Mouse (Mus musculus) kidney, postnatal 25 days (tissue): ENCODE data around the gene Clec5a.
"Not testable (repeated sequence)": the region's sequence is repeated elsewhere in the genome, so short reads cannot be mapped to it uniquely, and the experiment has no call there.

ENCODE experiments used
- DNase-seq, 2 experiments: peaks; one replicate each; pipeline ENCODE4 v3.0.0; 2021; ENCODE audit warnings: mixed read lengths in 2 of 2

Clec5a gene

DNA sequence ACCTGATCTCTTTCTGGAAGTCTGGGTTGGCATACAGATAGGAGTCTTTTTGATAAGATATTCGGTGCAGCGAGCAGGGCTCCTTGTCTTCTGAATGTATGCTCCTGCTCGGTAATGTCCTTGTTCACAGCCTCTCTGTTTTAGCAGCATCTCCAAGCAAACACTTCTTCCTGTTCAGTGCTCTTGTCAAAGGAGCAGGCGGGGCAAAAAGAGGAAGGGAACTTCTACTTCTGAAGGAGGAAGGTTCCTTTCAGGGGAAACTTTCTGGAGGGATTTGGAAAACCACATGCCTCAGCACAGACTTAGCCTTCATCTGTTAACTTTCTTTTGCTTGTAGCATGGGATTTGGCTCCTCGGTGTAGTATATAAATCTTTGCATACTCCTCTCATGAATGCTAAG, at the start of gene Clec5a:
TSS of gene Clec5a (minus strand) at position 177 of the 400 bp plus-strand sequence.
- no peak for DNase-seq

DNA sequence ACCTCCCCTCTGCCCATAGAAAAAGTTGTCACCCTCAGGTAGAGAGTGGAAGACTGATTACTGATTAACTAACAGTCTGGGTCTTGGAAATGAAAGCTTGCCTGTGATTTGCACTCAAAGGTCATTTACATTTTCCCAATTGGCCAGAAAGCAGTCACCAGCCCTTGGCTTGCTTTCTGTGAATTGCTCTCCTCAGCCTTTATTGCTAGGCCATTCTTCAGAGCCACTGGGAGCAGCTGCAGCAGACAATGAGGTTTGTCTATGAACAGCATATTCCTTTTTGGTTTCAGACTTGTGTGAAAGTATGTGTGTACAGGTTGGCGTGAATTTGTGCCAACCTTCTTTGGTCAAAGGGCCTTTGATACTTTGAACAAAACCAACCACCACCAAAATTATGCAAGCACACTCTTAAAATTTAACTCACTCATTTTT, 49.0 kb upstream of the Clec5a start:
- peak; percentile 41 to 68 for DNase-seq

DNA sequence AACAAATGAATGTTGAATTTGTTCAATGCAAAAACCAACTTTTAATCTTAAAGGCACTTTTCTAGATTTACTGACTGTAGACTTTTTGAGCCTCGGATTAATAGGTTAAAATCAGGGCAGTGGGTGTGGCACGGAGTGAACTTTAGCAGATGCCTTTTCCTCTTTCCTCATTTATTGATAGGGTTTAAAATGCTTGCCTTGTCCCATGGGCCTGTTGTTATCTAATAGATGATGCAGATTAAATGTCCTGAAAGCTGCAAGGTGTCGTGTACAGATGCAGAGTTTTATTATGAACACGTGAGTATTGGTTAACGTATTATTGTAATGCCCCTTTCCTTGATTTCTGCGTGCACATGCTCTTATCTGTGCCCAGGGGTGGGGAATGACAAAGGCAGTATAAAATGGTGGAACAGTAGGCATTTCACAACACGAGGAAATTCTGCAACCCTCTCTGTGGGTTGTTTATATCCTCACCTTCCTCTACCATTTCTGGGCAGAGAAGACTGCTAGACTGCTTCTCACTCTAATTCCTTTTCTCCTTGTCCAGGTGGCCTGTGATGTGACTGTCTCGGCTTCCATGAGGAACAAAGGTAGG, 42.9 kb upstream of the Clec5a start, which contains the start of gene Mgam:
TSS of gene Mgam (plus strand) at position 426 of the 595 bp plus-strand sequence.
- no peak for DNase-seq

DNA sequence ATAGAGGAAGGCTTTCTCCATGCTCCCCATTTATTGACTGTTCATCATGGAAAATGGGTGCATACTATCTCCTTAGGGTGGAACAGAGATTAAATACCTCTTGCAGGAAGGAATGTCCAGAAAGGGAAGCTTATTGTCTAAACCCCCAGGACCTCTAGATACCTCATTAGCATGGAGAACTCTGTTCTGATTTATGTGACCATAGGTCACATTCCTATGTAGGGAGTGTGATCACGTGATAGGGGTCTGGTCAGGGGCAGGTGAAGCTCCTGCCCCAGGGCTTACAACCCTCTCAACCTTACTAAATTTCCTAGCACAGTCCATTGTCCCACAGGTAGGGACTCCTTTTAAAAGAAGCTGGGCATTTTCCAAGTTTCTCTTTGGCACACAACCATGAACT, 40.5 kb upstream of the Clec5a start:
- DNase-seq: no peak

DNA sequence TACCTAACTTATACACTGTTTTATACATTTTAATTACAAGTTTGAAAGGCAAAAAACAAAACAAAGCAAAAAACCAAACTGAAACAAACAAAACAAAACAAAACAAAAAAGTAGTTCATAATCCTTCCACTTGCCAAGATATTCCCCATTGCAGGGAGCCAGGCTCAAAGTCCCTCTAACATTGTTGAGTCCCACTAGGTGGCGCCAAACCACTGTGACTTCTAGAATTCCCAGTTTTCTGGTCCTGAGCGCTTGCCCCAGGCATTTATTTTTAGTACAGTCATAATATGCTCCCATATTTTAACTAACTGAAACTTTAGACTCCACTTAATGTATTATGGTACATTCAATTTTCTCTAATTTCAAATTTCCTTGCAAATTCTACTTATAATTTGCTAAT, 32.3 kb upstream of the Clec5a start:
- DNase-seq: peak; percentile 70 to 85

DNA sequence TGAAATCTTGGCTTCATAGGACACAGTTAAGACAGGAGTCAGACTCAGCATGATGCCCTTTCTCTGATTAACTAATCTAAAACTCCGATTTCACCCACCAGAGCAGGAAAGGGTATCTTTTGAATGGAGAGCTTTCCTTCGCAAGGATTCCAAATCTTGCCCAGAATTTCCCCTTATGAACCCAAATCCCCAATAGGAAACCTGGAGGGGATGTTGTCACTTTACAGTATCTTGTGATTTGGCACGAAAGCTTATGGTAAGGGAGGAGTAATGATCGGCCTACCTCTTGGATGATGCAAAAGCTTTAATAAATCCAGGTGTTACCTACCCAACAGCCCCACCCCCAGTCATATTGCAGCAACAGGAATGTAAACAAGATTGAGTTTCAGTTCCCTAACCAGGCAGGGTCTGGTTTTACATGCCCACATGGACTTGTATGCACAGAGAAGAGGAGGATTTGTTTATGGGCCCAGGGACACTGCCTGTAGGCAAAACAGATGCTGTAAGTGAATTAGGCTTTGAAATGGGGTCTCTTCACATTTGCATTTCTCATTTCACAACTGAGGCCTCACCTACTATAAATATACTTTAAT, 27.7 kb upstream of the Clec5a start, which contains the start of gene Tas2r138:
TSS of gene Tas2r138 (minus strand) at position 51 of the 593 bp plus-strand sequence.
- no peak for DNase-seq

DNA sequence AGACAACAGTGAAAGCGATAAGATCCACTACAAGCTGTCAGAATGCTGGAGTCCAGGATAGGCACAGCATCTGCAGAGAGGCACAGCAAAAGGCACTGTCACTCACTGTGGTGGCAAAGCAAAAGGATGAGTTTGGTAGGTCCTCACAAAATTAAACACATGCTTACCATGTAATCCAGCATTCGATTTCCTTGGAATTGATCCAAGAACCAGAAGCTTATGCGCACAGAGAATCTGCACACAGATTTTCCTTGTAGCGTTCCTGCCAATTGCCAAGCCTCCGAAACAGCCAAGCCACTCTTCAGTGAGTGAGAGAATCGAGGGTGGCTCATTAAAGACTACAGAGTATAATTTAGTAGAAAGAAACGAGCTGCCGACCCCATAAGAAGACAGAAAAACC, 24.6 kb upstream of the Clec5a start:
- no peak for DNase-seq

DNA sequence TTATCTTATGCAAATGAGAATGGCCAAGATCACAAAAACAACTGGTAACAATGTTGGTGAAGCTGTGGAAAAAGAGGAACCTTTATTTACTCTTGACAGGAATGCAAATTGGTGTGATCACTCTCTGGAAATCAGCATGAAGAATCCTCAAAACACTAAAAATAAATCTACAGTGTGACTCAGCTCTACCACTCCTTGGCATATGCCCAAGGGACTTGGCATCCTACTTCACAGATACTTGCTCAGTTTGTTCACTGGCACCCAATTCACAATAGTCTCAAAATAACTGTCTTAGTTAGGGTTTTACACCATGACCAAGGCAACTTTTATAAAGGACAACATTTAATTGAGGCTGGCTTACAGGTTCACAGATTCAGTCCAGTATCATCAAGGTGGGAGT, 21.8 kb upstream of the Clec5a start:
- DNase-seq: no peak

DNA sequence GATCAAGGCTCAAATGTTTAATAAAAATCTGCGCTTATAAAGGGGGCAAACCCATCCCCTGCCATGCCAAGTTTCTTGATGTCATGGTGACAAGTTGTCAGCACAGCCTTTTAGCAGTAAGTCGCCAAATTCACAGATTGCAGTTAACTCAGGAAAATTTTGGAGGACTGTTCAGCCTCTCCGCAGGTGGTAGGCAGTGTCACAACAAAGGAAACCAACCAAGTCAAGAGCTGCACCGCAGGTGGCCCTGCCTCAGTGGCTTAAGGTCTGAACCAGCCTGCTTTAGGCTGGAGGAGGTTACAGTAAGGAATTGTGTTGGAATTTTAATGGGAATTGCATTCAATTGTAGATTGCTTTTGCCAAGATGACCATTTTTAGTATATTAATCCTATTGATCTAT, 12.9 kb upstream of the Clec5a start:
- DNase-seq: not testable (repeated sequence)

DNA sequence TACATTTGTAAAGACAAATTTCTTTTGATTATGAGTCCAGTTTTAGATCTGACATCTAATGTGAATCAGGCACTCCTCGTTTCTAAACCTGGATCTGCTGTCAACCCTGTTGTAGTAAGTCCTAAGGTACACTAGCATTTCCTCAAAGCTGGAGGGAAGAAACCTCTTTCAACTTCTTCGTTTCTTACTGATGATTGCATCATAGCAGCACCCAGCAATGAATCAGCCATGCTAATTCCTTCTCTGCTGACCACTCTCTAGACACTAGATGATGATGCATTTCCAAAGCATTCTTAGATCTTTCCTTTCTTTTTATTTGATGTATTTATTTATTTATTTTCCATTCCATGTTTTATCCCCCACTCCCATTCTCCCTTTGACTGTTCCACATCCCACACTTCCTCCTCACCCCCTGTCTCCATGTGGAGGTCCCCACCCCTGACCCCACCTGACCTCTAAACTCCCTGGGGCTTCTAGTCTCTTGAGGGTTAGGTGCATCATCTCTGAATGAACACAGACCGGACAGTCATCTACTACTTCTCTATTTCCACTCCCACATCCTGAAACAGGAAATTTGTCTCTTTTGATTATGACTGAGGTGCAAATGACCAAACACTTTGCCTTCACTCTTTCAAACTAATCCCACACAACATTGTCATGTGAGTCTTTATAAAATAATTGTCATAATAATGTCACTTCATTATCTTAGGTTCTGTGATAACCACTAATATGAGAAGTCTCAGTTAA, 9.4 kb upstream of the Clec5a start:
- DNase-seq: no peak

DNA sequence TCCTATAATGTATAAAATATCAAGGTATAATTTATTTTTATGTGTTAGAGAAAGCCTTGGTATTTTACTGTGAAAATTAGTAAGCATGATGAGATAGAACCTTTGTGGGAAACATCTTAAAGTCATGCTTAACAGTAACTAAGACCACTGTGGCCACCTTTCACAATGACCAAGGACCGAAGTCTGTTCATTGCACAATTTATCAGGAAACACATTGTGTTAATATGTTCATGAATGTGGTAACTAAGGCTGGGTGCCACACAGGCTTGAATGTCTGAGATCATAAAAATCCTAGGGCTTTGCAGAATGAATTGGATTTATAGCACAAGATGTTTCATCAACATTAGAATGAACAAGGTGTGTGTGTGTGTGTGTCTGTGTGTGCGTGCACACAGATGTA, 2.7 kb upstream of the Clec5a start:
- DNase-seq: no peak

DNA sequence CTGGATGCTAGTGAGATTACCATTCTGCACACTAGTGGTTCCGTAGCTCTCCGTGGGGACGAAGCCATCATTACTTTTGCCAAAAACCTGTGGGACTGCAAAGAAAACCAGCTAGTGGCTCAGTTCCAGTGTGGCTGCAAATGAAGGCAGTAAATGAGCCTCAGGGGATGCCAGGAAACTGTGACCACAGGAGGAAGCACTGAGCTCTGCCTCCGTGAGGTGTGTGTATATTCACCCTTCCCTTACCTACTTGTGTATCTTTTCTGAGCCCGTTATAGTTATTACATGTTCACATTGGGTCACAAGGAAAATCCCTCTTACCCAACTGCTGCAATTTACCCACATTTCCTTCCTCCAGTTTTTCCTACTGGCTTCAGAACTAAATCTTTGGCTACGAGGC, 1.3 kb downstream of the Clec5a start:
- no peak for DNase-seq

DNA sequence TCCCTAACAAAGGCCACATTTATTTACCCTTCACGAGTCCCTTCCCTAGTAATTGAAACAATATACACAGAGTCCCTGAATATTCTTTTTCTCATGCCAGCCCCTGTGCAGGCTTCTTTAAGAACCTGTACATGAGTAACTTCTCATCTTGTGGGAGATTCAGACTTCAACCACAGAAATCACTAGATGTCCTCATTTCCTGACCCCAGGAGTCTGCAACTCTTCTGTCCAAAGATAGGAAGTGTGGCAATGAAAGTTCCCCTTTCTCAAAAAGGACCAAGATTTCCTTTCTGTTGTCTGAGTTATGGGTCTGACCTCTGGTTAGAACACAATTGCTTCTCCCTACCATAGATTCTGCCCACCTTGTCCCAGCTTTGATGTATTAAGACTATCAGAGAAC, 9.3 kb downstream of the Clec5a start:
- no peak for DNase-seq

DNA sequence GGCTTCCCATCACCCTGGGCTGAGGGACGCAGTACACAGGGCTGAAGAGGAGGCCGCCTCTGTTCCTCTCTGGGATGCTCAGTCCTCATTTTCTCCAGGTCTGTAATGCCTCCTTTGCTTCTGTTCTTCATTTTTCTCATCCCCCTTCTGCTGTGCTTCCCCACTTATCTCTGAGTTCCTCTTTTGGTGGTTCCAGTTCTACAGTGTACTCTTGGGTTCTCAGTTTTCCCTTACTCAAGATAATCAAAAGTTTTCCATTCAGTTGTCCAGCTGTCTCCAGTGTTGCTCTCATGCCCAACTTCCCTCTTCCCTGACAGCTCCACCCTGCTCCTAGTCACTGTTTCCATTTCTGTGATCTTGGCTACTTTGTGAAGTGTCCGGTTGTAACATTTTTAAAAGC, 12.0 kb downstream of the Clec5a start:
- no peak for DNase-seq

DNA sequence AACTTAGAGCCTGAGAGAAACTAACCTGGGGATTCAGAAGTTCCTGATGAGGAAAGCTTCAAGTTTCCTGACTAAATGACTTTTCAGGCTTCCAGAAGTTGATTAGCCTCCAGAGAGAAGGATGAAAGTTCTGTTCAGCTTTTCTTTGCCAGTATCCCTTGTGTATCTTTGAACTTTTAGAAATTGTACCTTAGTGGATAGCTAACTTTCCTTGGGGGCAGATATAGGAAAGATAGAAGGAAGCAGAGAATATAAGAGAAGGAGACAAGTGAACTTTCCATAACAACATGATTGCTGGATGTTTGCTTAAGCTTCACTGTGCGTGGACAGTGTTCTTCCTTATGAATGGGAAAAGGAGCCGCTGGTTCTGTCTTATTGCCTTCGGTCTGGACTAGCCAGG, 16.4 kb downstream of the Clec5a start, which contains the start of gene Olfr460:
TSS of gene Olfr460 (plus strand) at position 301 of the 400 bp plus-strand sequence.
- DNase-seq: no peak

DNA sequence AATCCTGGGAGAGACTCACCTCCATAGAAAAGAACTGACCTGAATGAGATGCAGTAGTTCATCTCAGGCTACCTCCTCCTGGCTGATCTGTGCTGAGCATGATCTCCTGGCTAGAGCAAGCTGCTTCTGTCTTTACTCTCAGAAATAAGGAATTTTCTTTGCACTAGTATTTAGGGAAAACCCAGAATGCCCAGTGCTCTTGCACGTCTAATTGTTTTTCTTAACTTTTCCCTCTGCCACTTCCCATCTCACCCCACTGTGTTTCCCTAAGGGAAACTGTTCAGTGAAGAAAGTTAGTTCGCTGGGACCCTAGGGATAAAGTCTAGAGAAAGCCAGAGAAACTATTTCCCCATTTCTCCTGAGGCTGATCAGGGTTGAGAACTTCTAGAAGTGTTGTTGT, 30.7 kb downstream of the Clec5a start, which contains the start of gene Olfr461:
TSS of gene Olfr461 (minus strand) at position 101 of the 400 bp plus-strand sequence.
- no peak for DNase-seq

DNA sequence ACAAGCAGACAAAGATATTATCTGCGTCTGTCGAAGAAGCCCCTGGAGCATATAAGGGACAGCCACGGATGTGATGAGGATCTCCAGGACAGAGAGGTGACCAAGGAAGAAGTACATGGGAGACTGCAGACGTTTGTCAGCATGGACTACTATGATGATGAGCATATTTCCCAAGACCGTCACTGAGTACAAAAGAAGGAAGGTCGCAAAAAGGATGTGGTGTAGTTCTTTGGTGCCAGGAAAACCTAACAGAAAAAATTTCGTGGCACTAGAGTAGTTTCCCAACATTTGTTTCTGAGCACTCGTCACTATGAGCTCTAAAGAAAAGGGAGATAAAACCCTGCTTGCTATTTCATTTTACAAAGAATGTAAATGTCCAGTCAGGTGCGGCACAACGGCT, 40.9 kb downstream of the Clec5a start:
- no peak for DNase-seq
